Mouse (Mus musculus): ENCODE measurements around the gene Junb. TPM values are rescaled to one million over a fixed set of nuclear protein-coding genes. Genes with fewer than 3 reads are reported as not detected.

Gene Junb
- polyA plus RNA-seq, 1 experiment from 2014 or later, result 5.5 TPM

DNA sequence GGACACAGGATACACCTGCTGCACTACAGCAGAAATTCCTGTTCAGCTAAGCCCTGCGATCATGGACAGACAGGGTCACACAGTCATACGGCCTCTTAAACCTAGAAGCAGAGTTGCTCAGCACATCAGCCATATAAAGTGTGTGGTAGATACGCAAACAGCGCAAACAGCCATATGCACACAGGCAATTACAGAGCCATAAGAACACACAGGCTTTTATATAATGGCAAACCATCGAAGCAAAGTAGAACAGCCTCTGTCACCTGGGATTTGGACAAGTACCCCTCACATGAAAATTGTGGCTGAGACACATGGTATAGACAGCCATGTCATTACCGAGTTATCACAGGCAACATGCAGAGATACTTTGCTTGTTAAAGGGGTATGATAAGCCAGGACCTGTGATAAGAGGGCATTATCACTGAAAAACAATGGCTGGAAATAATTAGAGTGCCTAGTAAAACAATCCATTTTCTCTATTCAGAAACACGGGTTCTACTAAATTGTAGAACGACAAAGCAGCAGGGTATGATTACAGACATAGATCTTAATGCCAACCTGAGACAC is 7.9 kb upstream of the Junb start:
- peak overlapping the region; percentile 55 for H3K4me3 ChIP-seq
- no peak; the same call in 1 of the 2 replicates for ATAC-seq (replicated peaks)
- H3K4me2 ChIP-seq, result peak overlapping the region; percentile 98
- H3K36me3 ChIP-seq (replicated peaks), result no peaks in the 10 kb centered on the region
- H3K9me3 ChIP-seq, result no peaks in the 10 kb centered on the region
- peak overlapping the region; percentile 49; the same call in 1 of the 2 replicates for H3K9ac ChIP-seq
- peaks cover 41% of the 10 kb centered on the region for H3K4me1 ChIP-seq
- WGBS, result 36% methylated on average over 8 of the region's 8 CpGs
- H3K27me3 ChIP-seq (replicated peaks), result peaks cover 30% of the 10 kb centered on the region
- peak overlapping the region; percentile 82 for H3K27ac ChIP-seq

DNA sequence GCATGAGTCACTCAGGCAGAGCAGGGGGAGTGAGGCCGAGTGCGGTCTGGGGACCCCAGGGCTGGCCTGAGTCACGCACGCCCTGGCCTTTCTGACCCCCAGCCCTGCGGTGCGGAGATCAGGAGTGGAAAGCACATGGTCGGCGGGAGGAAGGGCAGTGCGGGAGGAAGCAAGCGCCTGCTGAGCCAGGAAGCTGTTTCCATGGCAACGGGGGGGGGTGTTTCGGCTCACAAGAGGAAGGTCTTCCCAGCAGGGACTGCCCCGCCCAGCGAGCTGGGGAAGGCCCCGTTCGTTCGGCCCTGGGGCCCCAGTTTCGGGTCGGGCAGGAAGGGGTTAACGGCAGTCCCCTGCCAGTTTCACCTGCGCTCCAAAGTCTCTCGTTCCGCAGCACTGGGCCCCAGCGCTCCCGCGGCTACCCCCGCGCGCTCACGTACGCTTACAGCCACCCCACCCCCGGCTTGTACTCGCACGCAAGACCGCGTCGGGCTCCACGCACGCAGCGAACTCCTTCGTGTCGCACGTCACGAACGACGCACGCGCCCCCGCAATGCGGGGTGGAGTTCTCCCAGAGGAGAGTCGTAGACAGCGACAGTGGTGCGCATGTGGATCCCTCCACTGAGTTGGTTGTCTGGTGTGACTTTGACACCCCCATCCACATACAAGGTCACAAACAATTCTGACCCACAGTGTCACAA is 7.3 kb upstream of the Junb start:
- Histone ChIP-seq H3K4me1 (peaks cover 39% of the 10 kb centered on the region), H3K27me3 (replicated peaks) (peaks cover 30% of the 10 kb centered on the region), H3K9ac (peak overlapping the region; percentile 49), H3K27ac (peak overlapping the region; percentile 82), H3K4me2 (peak overlapping the region; percentile 98), H3K4me3 (peak overlapping the region; percentile 55), H3K36me3 (replicated peaks) (no peaks in the 10 kb centered on the region), H3K9me3 (no peaks in the 10 kb centered on the region)
- peak; percentile 53 for ATAC-seq (replicated peaks)
- WGBS, result under 1% methylated on average over 53 of the region's 53 CpGs

GRCm38 (mm10) chr8:84985049-84985683 is 6.6 kb upstream of the Junb start:
- peak overlapping the region; percentile 98 for H3K4me2 ChIP-seq
- H3K4me3 ChIP-seq, result peak overlapping the region; percentile 55
- no peaks in the 10 kb centered on the region for H3K9me3 ChIP-seq
- ATAC-seq (replicated peaks), result no peak
- H3K9ac ChIP-seq, result peak overlapping the region; percentile 49
- H3K27ac ChIP-seq, result peak overlapping the region; percentile 82
- WGBS, result 2% methylated on average over 23 of the region's 23 CpGs
- peaks cover 30% of the 10 kb centered on the region for H3K27me3 ChIP-seq (replicated peaks)
- no peaks in the 10 kb centered on the region for H3K36me3 ChIP-seq (replicated peaks)
- H3K4me1 ChIP-seq, result peaks cover 43% of the 10 kb centered on the region

- Histone ChIP-seq H3K27ac (peak overlapping the region; percentile 82; the same call in 1 of the 2 replicates), H3K27me3 (replicated peaks) (peaks cover 30% of the 10 kb centered on the region), H3K36me3 (replicated peaks) (no peaks in the 10 kb centered on the region), H3K4me2 (peak overlapping the region; percentile 98), H3K9me3 (no peaks in the 10 kb centered on the region), H3K4me1 (peaks cover 45% of the 10 kb centered on the region), H3K9ac (peak overlapping the region; percentile 49), H3K4me3 (peak overlapping the region; percentile 55)
- 19% methylated on average over 16 of the region's 16 CpGs for WGBS
- ATAC-seq (replicated peaks), result no peak
Observed at GRCm38 (mm10) chr8:84984294-84985048, 6.0 kb upstream of the Junb start.

DNA sequence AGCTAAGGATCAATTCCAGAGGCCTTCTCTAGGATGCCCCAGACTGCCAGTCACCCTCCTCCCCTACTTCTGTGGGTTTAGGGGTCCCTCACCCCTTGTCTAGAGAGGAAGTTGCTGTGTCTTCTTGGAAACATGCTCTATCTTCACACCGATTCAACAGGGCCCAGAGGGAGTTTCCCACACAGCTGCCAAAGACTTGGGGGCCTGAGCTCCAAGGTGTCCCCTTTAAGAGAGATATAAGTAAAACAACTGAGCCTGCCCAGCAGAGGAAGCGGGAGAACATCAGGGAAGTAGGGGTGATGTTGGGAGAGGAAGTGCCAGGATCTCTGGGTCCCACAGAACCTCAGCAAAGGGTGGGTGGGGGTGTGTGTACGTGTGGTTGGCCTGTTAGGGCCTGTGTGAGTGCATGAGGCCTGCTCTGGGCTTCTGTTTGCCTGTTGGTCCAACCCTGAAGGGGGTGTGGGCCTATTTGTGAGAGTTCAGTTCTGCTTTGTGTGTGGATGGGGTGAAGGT is 4.0 kb upstream of the Junb start:
- WGBS, result 71% methylated on average over 3 of the region's 3 CpGs
- Histone ChIP-seq H3K4me2 (no peak overlapping the region), H3K27me3 (replicated peaks) (peaks cover 29% of the 10 kb centered on the region), H3K4me1 (peaks cover 60% of the 10 kb centered on the region), H3K27ac (no peak overlapping the region), H3K4me3 (no peak overlapping the region), H3K36me3 (replicated peaks) (no peaks in the 10 kb centered on the region), H3K9ac (no peak overlapping the region), H3K9me3 (no peaks in the 10 kb centered on the region)
- ATAC-seq (replicated peaks), result no peak

DNA sequence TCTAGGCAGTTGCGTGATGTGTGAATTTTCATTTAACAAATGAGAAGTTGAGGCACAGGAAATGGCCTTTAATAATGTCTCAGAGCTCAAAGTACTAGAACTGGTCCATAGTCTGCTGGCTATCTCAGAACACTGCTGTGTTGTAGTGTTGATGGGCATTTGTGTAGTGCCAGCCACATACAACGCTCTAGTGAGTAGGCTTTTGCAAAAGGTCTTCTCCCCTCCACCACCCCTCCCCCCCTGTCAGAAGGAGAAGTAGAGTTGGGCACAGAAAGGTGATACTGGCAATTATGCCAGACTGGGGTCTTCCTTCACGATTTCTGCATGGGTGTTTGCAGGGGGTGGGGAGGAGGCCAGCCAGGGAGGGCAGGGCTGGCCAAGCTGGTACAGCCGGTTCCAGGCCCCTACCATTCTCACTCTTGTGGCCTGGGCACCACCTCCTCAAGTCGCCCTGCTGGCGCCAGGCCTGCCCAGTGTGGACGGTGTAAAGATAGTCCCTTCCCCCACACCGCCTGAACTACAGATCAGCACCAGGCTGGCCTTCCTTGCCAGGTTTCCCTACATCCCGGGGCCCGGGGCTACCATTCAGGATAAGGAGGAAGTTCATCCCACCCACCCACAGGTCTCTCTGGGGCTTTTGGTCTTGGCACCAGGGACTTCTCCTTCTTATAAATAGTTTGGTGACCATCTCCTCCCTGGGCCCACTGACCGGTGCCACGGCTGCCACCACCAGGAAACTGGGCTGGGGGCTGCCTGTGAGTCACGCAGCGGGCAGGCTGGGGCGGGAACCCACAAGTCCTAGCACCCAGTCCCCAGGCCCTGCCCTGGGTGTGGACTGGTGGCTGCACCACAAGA is 3.4 kb upstream of the Junb start:
- H3K27me3 ChIP-seq (replicated peaks), result peaks cover 29% of the 10 kb centered on the region
- H3K9ac ChIP-seq, result no peak overlapping the region
- no peaks in the 10 kb centered on the region for H3K36me3 ChIP-seq (replicated peaks)
- H3K27ac ChIP-seq, result no peak overlapping the region
- ATAC-seq (replicated peaks), result no peak
- H3K9me3 ChIP-seq, result no peaks in the 10 kb centered on the region
- H3K4me3 ChIP-seq, result no peak overlapping the region
- H3K4me2 ChIP-seq, result no peak overlapping the region
- peaks cover 67% of the 10 kb centered on the region for H3K4me1 ChIP-seq
- WGBS, result 87% methylated on average over 15 of the region's 15 CpGs

- no peaks in the 10 kb centered on the region for H3K36me3 ChIP-seq (replicated peaks)
- H3K9me3 ChIP-seq, result no peaks in the 10 kb centered on the region
- H3K4me1 ChIP-seq, result peaks cover 69% of the 10 kb centered on the region
- no peak overlapping the region for H3K4me3 ChIP-seq
- 33% methylated on average over 11 of the region's 11 CpGs for WGBS
- H3K4me2 ChIP-seq, result peak overlapping the region; percentile 100; the same call in 1 of the 2 replicates
- no peak for ATAC-seq (replicated peaks)
- H3K27me3 ChIP-seq (replicated peaks), result peaks cover 28% of the 10 kb centered on the region
- H3K27ac ChIP-seq, result peak overlapping the region; percentile 45
- peak overlapping the region; percentile 30; the same call in 1 of the 2 replicates for H3K9ac ChIP-seq
Observed at GRCm38 (mm10) chr8:84980622-84981358, 2.3 kb upstream of the Junb start.

GRCm38 (mm10) chr8:84979599-84980421 is 1.3 kb upstream of the Junb start:
- Histone ChIP-seq H3K36me3 (replicated peaks) (no peaks in the 10 kb centered on the region), H3K27ac (peak overlapping the region; percentile 45), H3K4me2 (peak overlapping the region; percentile 100), H3K4me1 (peaks cover 68% of the 10 kb centered on the region), H3K9ac (peak overlapping the region; percentile 30), H3K27me3 (replicated peaks) (peaks cover 28% of the 10 kb centered on the region), H3K4me3 (peak overlapping the region; percentile 31), H3K9me3 (no peaks in the 10 kb centered on the region)
- 3% methylated on average over 40 of the region's 42 CpGs for WGBS
- peak; percentile 34 for ATAC-seq (replicated peaks)

- Histone ChIP-seq H3K9me3 (no peaks in the 10 kb centered on the region), H3K27ac (no peak overlapping the region; the same call in 1 of the 2 replicates)
- under 1% methylated on average over 70 of the region's 70 CpGs for WGBS
Observed at GRCm38 (mm10) chr8:84977435-84978247, 877 bp downstream of the Junb start.

More at GRCm38 (mm10) chr8:84977435-84978247, 877 bp downstream of the Junb start:
- H3K4me2 ChIP-seq, result peak overlapping the region; percentile 100
- peaks cover 18% of the 10 kb centered on the region for H3K27me3 ChIP-seq (replicated peaks)
- no peak for ATAC-seq (replicated peaks)
- H3K36me3 ChIP-seq (replicated peaks), result peaks cover 10% of the 10 kb centered on the region
- peaks cover 64% of the 10 kb centered on the region for H3K4me1 ChIP-seq
- H3K9ac ChIP-seq, result peak overlapping the region; percentile 63
- H3K4me3 ChIP-seq, result peak overlapping the region; percentile 55

All from midbrain, embryonic 15.5 days (tissue).